Mouse (Mus musculus) CD4-positive, CD25-positive, alpha-beta regulatory T cell, adult 4 months (primary cell): ENCODE measurements around the gene Foxo1. TPM values are rescaled to one million over a fixed set of nuclear protein-coding genes. Genes with fewer than 3 reads are reported as not detected.

Source experiments
- ATAC-seq: one replicate; pipeline ENCODE4 v1.8.0; 2017
- polyA plus RNA-seq, 2 experiments: library from polyadenylated mRNA; unstranded; fragments of 100-300 nt; shearing (Covaris generic); gene quantifications; one replicate each; pipeline ENCODE4 v1.2.1; 2017

The Foxo1 gene
- 10 to 100 TPM; 37.1 to 38.9 TPM for polyA plus RNA-seq

- peak; percentile 67 for ATAC-seq
Measured at GRCm38 (mm10) chr3:52267652-52268486, at the start of gene Foxo1. Gene Foxo1, plus strand, starts transcription at chr3:52268336.

- no peak for ATAC-seq
Measured at GRCm38 (mm10) chr3:52218864-52219263, 49.3 kb upstream of the Foxo1 start.

GRCm38 (mm10) chr3:52221082-52221481 lies 47.1 kb upstream of the Foxo1 start:
- no peak for ATAC-seq

GRCm38 (mm10) chr3:52221931-52222330 lies 46.2 kb upstream of the Foxo1 start:
- ATAC-seq = no peak

GRCm38 (mm10) chr3:52236488-52236887 lies 31.6 kb upstream of the Foxo1 start:
- no peak for ATAC-seq

- no peak for ATAC-seq
Measured at GRCm38 (mm10) chr3:52237136-52237535, 31.0 kb upstream of the Foxo1 start.

GRCm38 (mm10) chr3:52241062-52241461 lies 27.1 kb upstream of the Foxo1 start:
- no peak for ATAC-seq

- ATAC-seq = peak; percentile 96
Measured at GRCm38 (mm10) chr3:52242457-52243105, 25.6 kb upstream of the Foxo1 start.

GRCm38 (mm10) chr3:52243271-52244021 lies 24.7 kb upstream of the Foxo1 start:
- peak; percentile 56 for ATAC-seq

- no peak for ATAC-seq
Measured at GRCm38 (mm10) chr3:52245996-52246830, 21.9 kb upstream of the Foxo1 start.

GRCm38 (mm10) chr3:52251184-52251583 lies 17.0 kb upstream of the Foxo1 start:
- no peak for ATAC-seq

GRCm38 (mm10) chr3:52253656-52254461 lies 14.3 kb upstream of the Foxo1 start:
- peak; percentile 38 for ATAC-seq

GRCm38 (mm10) chr3:52254496-52254895 lies 13.6 kb upstream of the Foxo1 start:
- ATAC-seq = no peak

- peak; percentile 53 for ATAC-seq
Measured at GRCm38 (mm10) chr3:52257782-52258441, 10.2 kb upstream of the Foxo1 start.

- no peak for ATAC-seq
Measured at GRCm38 (mm10) chr3:52258532-52258931, 9.6 kb upstream of the Foxo1 start.

- peak; percentile 71 for ATAC-seq
Measured at GRCm38 (mm10) chr3:52262431-52263161, 5.5 kb upstream of the Foxo1 start.

- no peak for ATAC-seq
Measured at GRCm38 (mm10) chr3:52264354-52264753, 3.8 kb upstream of the Foxo1 start.

GRCm38 (mm10) chr3:52266606-52267160 lies 1.5 kb upstream of the Foxo1 start:
- no peak for ATAC-seq

GRCm38 (mm10) chr3:52267293-52267651 lies 864 bp upstream of the Foxo1 start:
- peak; percentile 18 for ATAC-seq

- no peak for ATAC-seq
Measured at GRCm38 (mm10) chr3:52268487-52268736, 276 bp downstream of the Foxo1 start.
